Mouse (Mus musculus) mouse embryonic stem cell (cell line): ENCODE data around the gene Tmem63c.

ENCODE experiments used
- in situ Hi-C, 2 experiments: fragments of 300-500 bp; cut with MboI; formaldehyde crosslinking; loops; 1 replicate in 1 of 2; 3 replicates in 1 of 2; pipeline ENCODE4 v1.14.3; 2019 to 2020; ENCODE audit warnings: low sequenced_read_pairs in 2 of 2, low pct_unique_long_range_greater_than_20kb in 1 of 2, mixed read lengths in 1 of 2; ENCODE audit not compliant: unreplicated experiment in 1 of 2

Tmem63c gene

DNA sequence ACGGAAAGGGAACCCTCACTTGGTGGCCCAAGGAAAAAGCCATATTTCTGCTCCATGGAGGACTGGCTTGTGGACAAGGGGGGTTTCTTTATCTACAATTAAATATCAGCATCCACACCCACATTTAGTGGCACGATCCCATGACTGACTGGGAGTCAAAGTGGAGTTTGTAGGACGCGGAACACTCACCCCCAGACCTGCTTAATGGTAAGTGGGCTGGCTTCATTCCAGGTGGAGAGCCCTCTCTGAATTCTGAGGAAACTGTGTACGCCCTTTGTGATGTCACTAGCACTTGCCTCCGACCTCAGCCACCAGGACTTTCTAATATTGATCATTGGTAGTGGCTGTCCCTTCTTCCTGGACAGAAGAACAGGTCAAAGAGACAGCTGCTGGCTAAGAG, at the start of gene Tmem63c:
Gene Tmem63c (plus strand): TSS at position 301 of the 400 bp plus-strand sequence.
- in situ Hi-C loops: no loop called here

DNA sequence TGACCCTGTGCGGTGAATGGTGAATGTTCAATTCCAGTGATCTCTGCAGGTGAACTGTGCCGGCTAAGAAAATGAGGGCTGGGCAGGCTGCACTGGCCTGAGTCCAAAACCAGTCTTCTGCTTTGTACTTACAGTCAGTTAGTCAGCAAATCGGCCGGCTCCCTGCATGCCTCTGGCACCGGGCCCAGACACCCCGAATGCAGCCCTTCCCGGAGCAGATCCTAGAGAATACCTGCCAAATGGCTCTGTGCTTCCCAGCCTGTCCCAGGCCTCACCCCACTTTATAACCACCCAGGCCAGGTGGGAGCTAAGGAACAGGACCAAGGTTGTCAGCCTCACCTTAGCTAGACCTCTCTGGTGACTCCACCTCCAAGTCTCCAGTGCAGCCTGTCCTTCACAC, 47.9 kb upstream of the Tmem63c start:
- in situ Hi-C loops: loop anchor here in 1 of 2 experiments (10.0 kb wide), 1 partner anchor 198 kb away; no protein-coding TSS in a partner anchor

DNA sequence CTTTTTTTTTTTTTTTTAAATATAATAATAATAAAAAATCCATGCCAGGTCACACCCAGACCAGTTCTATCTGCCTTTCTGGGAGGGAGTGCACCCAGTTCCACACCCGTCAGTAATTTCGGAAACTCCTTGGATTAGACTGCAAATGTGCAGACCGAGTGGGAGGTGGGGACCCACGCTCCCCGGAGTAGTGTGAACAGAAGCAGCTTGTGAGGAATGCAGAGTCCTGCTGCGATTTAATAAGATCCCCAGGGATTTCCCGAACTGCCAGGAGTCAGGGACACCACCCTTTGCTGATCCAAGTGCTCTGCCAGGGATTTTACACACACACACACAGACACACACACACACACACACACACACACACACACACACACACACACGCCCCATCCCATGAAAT, 47.4 kb upstream of the Tmem63c start:
- in situ Hi-C loops: loop anchor here in 1 of 2 experiments (10.0 kb wide), 1 partner anchor 199 kb away; no protein-coding TSS in a partner anchor

DNA sequence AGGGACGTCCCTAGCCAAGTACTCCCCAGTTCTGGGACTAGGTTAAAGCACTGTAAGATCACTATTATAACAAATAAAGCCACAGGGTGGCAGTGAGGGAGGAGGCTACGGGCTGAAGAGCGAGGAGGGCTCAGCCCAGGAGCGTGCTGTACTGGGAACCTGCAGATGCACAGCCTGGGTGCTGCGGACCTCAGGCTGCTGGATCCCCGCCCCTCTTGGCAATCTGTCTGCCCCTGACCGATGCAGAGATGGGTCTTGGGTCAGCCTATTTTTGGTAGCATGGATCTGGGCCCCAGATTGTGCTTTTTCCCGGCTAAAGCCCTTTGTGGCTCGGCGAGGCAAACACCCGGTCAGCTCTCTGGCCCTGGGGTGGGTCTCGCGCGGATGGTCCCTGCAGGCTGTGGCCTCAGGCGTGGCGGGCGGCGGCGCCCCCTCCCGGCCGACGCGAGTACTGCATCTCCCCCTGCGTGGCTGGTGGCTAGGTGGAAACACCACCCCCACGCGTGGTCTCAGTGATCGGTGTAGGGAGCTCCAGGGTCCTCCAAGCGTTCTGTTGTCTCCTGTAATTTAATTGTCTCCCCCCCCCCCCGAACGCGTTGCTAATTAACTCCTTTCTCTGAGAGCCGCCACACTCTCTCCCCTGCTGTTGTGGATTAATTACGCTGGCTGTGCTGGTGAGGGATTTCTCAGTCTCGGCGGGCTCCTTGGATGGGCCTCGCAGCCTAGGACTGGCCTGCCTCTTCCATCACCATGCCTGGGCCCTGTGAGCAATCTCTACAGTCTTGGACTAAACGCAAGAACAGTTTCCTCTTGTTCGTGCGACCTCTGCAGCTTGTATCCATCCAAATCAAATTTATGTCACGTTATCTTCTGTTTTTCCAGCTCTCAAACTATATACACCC, 46.5 kb upstream of the Tmem63c start:
- in situ Hi-C loops: loop anchor here in 1 of 2 experiments (10.0 kb wide), 1 partner anchor 200 kb away; no protein-coding TSS in a partner anchor

DNA sequence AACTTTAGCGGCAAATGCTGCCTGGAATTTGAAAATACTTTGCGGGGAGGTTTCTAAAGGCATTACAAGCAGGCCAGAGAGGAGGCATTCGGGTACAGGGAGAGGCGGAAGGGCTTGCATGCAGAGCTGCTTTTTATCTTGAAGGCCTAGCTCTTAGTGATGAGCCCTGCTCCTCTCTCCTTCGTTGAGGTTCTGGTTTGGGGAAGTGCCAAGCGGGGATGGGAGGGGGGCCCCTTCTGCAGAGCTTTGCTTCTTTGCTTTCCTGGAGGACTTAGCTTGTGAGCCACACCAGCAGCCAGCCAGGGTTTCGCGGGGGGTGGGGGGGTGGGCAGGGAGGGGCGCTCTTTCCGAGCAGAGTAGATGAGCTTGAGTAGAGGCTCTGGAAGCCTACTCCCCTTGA, 45.4 kb upstream of the Tmem63c start:
- in situ Hi-C loops: loop anchor here in 1 of 2 experiments (10.0 kb wide), 1 partner anchor 201 kb away; no protein-coding TSS in a partner anchor

DNA sequence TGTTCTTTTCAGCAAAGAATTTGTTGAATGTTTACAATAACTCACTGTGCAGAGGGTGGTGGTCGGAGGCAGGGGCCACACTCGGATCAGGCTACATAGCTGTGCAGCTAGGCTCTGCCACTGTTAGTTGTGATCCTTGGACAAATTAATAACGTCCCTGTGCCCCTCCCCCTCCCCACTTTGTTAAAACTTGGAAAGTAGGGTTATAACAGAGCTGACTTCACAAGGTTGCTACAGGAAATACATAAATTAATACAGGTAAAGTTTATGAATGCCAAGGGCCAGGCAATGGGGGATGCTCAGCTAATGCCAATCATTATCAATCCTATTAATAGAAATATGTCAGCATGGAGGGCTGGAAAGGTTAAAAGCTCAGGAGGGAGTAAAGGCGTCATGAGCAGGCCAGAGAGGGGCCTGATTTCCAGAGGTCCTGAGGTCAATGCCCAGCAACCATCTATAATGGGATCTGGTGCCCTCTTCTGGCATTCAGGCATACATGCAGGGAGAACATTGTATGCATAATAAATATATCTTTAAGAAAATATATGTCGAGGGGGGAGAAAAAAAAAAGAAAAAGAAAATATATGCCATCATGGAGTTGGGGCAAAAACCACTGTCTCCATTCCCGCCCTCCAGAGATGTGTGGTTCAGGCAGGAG, 44.5 kb upstream of the Tmem63c start:
- in situ Hi-C loops: loop anchor here in 1 of 2 experiments (10.0 kb wide), 1 partner anchor 202 kb away; no protein-coding TSS in a partner anchor

DNA sequence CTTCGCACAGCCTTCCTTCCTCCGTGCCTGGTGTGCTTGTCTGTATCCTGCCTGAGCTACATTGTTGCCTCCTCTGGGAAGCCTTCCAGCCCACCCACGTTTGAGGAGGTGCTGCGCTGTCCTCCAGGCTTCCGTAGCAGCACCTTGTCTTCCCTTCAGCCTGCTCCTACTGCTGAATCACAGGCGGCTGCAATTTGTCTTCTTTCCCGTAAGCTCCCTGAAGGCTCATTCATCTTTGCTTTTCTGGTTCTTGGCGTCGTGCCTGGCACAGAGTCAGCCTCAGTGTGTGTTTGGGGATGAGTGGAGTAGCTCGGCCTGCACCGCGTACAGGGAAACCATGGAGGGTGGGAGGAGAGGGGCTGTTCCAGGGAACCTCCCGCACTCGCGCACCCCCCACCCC, 43.3 kb upstream of the Tmem63c start:
- in situ Hi-C loops: loop anchor here in 1 of 2 experiments (10.0 kb wide), 1 partner anchor 203 kb away; no protein-coding TSS in a partner anchor

DNA sequence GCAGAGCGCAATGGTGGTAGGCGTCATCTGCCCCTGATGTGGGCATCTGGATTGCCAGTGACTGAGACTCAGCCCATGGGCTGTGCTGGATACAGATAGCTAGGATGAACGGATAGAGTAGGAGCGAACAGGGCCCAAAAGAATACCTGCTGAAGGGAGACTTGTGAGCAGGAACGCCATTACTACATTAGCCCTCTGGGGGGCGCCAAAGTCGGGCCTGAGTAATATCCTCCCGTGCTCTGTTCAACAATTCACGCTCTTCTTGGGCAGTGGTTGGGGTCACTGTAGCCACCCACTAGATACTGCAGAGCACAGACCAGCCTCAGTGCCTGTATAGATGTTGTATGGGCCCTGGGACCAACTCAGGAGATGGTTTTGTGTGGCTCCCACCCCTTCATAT, 40.0 kb upstream of the Tmem63c start:
- in situ Hi-C loops: no loop called here

DNA sequence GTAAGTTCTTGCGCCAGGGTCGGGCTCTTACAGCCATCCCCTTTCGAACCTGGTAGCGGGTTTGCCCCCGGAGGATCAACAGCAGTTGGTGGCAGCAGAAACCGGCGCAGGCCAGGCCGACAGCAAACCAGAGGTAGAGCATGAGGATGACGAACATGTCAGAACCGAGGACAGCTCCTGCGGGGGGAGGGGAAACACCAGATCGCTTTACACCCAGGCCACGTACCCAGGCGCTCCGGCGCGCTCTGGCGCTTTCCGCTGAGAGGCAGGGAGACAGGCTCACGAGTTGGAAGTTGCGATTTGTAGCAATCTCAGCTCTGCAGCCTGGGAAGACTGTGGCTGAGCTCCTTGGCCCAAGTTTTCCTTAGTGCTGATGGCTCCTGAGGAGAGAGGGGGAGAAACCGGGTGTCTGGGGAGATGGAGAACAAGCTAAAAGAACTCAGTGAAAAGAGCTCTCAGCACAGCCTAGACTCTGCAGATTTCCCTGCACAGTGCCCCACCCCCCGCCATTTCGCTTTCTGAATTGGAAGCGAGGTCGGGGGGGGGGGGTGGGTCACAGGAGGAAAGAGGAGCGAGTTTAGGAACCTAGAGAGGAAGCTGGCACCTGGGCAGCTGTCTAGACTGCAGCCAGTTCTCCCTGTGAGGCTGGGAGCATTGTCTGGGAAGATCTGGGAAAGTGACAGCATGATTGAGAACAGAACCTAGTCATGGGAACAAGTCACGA, 37.5 kb upstream of the Tmem63c start:
- in situ Hi-C loops: no loop called here

DNA sequence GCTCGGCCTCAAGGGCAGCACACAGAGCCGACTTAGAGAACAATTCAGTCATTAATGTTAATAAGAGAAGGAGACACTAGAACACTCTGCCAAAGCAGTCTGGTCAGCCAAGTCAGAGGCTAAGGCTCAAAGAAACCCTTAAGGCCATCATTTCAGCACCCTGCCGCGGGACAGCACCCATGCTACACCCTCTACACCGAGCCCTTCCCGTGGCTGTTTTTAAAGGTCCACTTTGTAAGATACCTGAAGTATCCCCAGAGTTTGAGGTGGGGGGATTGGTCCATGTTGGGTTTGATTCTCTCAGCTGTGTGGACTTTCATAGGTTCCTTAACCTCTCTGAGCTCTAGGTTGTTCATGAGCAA, 37.0 kb upstream of the Tmem63c start:
- in situ Hi-C loops: no loop called here

DNA sequence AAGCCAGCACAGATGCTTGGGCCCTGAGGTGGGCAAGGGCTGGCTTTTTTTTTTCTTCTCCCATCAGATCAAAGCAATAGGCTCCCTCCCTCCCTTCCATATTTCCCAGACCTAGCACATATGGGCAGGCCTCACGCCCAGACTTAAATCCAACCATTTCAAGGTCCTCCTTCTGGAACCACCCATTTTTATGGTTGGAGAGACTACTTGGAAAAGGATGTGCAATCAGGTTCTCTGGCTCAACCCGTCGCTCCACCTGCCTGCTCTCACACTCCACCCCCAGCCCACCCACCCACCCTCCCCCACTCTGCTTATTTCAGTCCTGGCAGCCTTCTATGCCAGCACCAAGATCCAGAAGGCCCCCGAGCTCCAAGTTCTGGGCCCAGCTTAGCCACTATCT, 34.6 kb upstream of the Tmem63c start:
- in situ Hi-C loops: no loop called here

DNA sequence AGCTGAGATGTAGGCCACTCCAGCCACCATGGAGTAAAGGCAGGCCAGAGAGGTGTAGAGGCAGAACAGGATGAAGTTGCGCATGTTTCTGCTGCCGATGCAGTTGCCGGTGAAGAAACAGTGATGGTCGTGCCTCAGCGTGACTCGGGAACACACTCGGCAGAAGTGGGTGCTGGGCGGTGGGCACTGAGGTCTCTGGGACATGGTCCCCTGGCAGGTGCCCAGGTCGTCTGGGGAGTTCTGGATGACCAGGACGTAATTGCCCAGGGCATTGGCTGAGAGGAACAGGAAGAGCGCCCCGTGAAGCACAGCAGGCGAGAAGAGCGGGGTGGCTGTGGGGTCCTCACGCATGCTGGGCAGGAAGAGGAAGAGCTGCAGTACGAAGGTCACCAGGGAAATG, 32.9 kb upstream of the Tmem63c start:
- in situ Hi-C loops: no loop called here

DNA sequence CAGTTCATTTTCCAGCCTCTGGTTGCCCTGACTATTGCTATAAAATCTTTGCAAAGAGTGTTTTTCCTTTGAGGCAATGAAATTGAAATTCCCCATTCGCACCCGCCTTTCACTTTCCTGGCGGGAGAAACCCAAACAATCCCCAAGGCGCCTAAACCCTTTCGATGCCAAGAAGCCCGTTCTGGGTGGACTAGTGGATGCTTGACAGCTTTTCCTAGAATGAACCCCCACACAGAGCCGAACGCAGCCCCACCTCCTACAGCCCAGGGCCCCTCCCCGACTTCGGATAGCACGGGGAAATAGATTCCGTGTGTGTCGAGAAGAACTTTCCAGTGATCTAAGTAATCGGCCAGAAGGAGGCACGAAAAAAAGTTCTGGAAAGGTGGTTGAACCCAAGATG, 31.8 kb upstream of the Tmem63c start:
- in situ Hi-C loops: no loop called here

DNA sequence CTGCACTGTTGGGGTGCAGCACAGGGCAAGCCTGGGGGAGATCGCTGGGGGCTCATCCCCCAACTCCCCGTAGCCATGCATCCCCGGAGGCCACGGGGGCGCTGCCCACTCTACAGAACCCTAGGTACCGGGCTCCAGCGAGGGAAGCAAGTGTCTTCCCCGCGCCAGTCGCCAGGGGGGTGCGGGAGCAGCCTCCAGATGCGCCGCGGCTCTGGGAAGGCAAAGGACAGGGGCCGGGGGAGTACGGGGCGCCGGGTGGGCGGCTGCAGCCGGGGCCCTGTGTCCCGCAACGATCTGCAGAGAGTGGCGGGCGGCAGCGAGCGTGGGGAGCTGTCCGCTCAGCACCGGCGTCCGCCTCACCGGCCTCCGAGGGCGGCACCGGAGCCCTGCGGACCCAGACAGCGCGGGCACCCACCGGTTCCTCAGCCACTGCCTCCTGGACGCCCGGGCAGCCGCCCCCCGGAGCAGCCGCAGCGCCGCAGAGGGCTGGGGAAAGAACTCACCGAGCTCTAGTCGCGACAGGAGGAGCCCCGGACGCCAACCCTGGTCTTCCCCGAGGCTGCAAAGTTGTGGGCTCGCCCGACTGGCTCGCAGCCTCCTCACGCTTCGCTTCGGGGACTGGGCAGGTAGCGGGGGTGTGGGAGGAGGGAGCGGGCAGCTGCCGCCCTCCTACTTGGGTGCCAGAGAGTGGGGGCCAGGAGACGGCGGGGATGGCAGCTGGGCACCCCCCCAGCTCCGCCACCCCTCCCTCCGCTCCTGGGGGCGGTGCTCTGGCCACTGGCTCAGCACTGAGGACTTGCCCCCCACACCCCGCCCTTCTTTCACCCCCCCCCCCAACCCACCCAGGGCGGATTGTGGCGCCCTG, 31.0 kb upstream of the Tmem63c start, which contains the start of gene Zdhhc22:
Gene Zdhhc22 (minus strand): TSS at position 541 of the 865 bp plus-strand sequence.
- in situ Hi-C loops: no loop called here

DNA sequence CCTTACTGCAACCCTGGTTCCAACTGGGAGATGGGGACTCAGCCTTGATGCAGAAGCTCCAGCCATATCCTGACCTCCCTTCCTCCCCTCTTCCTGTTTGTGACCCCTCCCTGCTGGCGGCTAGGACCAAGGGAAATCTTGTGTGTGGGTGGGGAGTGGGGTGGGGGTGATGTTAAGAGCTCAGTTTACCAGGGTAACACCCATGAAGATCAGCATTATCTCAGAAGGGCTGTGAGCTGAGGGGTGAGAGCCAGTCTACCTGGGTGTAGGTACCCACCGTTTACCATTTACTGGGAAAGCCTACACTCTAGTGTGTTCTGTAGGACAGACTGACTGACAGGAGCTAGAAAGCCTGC, 30.4 kb upstream of the Tmem63c start:
- in situ Hi-C loops: no loop called here

DNA sequence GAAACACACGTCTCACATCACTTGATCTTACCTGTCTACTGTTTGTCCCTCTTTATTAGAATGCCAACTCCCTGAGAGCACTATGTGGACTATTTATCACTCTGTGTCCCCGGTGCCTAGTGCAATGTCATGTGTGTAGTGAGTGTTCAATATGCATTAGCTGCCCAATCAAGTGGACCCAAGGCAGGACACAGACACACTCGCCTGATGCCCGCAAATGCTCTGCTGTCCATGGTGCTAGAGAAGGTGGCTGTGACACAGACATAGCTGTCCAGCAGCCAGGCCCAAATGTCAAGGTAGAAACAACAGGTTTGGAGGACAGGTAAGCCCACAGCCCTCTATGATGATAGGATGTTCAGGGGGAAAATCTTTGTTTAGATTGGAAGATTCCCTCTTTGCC, 27.0 kb upstream of the Tmem63c start:
- in situ Hi-C loops: no loop called here

DNA sequence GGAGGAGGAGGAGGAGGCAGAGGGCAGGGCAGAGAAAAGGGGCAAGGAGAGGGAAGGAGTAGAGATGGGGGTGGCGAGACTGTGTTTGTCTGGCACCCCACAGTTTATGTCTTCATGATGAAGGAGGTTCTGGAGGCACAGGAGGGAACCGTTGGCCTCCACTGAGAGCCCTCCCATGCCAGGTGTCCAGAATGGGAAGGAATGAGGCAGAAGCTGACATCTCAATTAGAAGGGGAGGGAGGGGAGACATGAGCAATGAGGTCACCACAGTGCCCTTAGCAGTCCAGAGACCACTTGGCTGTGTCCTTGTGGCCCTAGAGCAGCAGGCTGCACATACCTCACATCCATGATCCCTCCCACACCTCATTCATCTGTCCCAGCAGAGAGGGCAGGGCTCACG, 26.4 kb upstream of the Tmem63c start:
- in situ Hi-C loops: no loop called here

DNA sequence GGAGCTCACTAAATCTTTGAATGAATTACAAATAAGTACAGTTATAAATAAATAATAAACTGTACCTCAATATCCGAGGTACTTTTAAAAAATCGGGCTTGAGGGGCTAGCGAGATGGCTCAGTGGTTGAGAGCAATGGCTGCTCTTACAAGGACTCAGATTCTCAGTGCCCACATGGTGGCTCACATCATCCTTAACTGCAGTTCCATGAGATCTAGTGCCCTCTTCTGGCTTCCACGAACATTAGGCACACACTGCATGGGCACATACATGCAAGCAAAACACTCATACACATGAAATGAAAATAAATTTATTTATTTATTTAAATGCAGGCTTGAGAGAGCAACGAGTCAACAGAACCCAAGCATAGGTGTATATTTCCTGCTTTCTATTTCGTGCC, 25.2 kb upstream of the Tmem63c start:
- in situ Hi-C loops: no loop called here
